Mouse (Mus musculus) kidney, embryonic 16.5 days (tissue): Measurements from ENCODE around the gene Smurf1. TPM values are rescaled to one million over a fixed set of nuclear protein-coding genes. Genes with fewer than 3 reads are reported as not detected.

ENCODE experiments used
- ATAC-seq: fragments of 200-750 bp; cut with Nextera tagmentation; 2 replicates; pipeline ENCODE4 v1.8.0; 2017; ENCODE audit warnings: moderate TSS enrichment; ENCODE audit not compliant: low FRiP score, low TSS enrichment
- H3K27ac ChIP-seq: fragments of 300-500 bp; sonication (generic); 2 replicates; pipeline ENCODE4 v1.5.1; 2014; ENCODE audit warnings: low read length
- H3K27me3 ChIP-seq: fragments of 300-500 bp; sonication (generic); 2 replicates; pipeline ENCODE4 v1.6.1; 2014; ENCODE audit warnings: low read length, control low read depth, mixed read lengths; ENCODE audit not compliant: insufficient read depth
- H3K36me3 ChIP-seq: fragments of 300-500 bp; sonication (generic); 2 replicates; pipeline ENCODE4 v1.6.1; 2014; ENCODE audit warnings: low read length, control low read depth, mixed read lengths; ENCODE audit not compliant: insufficient read depth
- H3K4me1 ChIP-seq: fragments of 300-500 bp; sonication (generic); 2 replicates; pipeline ENCODE4 v1.6.1; 2014; ENCODE audit warnings: low read length, control low read depth, mixed read lengths; ENCODE audit not compliant: insufficient read depth
- H3K4me2 ChIP-seq: fragments of 300-500 bp; sonication (generic); replicated peaks from 2 replicates; pipeline ENCODE4 v1.6.1; 2014; ENCODE audit warnings: low read depth, low read length
- H3K4me3 ChIP-seq: fragments of 300-500 bp; sonication (generic); 2 replicates; pipeline ENCODE4 v1.5.1; 2014; ENCODE audit warnings: mild to moderate bottlenecking, low read length
- H3K9ac ChIP-seq: fragments of 300-500 bp; sonication (generic); replicated peaks from 2 replicates; pipeline ENCODE4 v1.6.1; 2014; ENCODE audit warnings: low read length
- H3K9me3 ChIP-seq: fragments of 300-500 bp; sonication (generic); 2 replicates; pipeline ENCODE4 v1.6.1; 2016; ENCODE audit warnings: low read length, control low read depth
- WGBS: fragments of 180-500 bp; shearing (Covaris S2); extraction: QIAGEN DNeasy Blood & Tissue Kit; methylation state at CpG from one replicate; pipeline ENCODE4 v1.1.7; 2014; 5-methylcytosine and 5-hydroxymethylcytosine counted together
- polyA plus RNA-seq: library from polyadenylated mRNA; unstranded; fragments of >200 nt; fragmentation: Nextera tagmentation; extraction: Ambion mirVana; gene quantifications from 2 replicates; pipeline ENCODE4 v1.2.1, GENCODE M21; 2015

Gene Smurf1
- 9.5 and 14.0 TPM in 2 replicates for polyA plus RNA-seq

DNA sequence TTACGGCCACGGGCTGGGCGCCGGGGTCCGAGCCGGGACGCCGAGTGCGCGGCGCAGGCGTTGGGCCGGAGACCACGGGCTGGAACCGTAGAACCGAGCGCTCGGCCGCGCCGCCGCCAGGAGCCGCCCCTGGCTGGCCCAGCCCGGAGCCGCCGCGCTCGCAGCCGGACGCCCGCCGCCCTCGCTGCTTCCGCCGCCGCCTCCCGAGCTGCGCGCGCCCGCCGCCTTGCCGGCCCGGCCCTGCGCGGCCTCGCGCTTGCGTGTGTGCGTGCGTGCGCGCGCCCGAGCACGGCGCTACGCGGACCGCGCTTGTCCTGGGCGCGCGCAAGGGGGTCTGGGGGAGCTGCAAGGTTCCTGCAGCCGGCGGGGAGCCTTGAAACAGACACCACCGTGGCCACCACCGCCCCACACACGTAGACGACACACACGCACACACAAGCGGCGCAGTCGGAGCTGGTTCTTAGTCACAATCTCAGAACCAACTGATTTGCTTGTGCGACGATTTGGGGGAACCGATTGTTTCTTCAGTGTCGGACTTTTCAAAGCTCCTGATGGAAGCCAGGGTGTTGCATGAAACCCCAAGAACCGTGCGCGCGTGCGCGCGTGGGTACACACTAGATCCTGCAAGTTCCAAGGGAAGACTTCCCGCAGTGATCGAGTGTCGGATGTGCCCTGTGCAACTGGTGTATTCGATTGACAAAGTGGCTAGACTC lies at the start of gene Smurf1:
Gene Smurf1, minus strand, starts transcription at position 209 of the 713 bp plus-strand sequence.
- peaks cover 4% of the 10 kb centered on the region; the same call in 1 of the 2 replicates for H3K27me3 ChIP-seq
- H3K9me3 ChIP-seq = no peaks in the 10 kb centered on the region
- peak within 1 kb of the TSS; percentile 90 for H3K4me2 ChIP-seq
- peak within 1 kb of the TSS; percentile 88 for H3K4me3 ChIP-seq
- no peaks in the 10 kb centered on the region for H3K36me3 ChIP-seq
- ATAC-seq = peak; percentile 71
- WGBS = under 1% methylated on average over 67 of the region's 89 CpGs
- peak within 1 kb of the TSS; percentile 95 for H3K27ac ChIP-seq
- peak within 1 kb of the TSS; percentile 98 for H3K9ac ChIP-seq
- peaks cover 26% of the 10 kb centered on the region for H3K4me1 ChIP-seq

GRCm38 (mm10) chr5:145014278-145014677 lies 48.6 kb upstream of the Smurf1 start:
- Histone ChIP-seq H3K4me3 (no peak overlapping the region), H3K36me3 (no peaks in the 10 kb centered on the region), H3K27ac (no peak overlapping the region), H3K9me3 (no peaks in the 10 kb centered on the region), H3K4me2 (no peak overlapping the region), H3K27me3 (no peaks in the 10 kb centered on the region), H3K9ac (no peak overlapping the region), H3K4me1 (no peaks in the 10 kb centered on the region)
- ATAC-seq = no peak
- WGBS = 86% methylated on average over 1 of the region's 1 CpGs

DNA sequence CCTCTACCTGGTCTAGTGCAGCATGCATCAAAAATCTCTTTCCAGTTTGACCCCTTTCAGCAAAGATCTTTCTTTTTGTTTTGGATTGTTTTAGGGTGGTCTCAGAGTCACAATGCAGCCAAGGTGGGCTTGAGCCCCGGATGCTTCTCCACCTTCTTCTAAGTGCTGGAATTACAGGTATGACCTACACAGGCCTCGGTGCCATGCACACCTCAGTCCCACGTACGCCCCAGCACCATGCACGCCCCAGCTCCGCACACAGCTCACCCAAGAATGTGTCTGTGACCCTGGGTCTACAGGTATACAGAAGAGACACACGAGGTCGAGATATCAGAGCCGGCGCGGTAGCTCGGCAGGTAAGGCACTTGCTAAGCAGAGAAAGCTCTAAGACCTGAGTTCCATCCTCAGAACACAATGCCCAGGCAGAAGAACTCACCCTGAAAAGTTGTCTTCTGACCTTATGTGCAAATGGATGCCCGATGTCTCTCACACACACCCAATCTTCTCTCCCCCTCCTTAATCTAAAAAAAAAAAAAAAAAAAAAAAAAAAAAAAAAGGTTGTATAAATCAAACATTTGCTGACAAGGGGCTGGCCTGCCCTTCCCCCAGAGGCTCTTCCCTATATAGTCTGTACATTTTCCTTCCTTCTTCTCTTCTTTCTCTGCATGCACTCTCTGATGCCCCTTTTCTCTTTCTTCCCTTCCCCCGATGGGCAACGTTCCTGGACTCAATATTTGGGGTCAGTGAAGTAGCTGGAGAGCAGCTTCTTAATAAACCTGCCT lies 43.4 kb upstream of the Smurf1 start:
- H3K27me3 ChIP-seq = no peaks in the 10 kb centered on the region
- H3K9ac ChIP-seq = no peak overlapping the region
- WGBS = 90% methylated on average over 15 of the region's 15 CpGs
- H3K4me2 ChIP-seq = no peak overlapping the region
- no peak; the same call in 1 of the 2 replicates for ATAC-seq
- H3K4me3 ChIP-seq = no peak overlapping the region
- no peaks in the 10 kb centered on the region for H3K9me3 ChIP-seq
- no peaks in the 10 kb centered on the region for H3K36me3 ChIP-seq
- no peak overlapping the region for H3K27ac ChIP-seq
- no peaks in the 10 kb centered on the region for H3K4me1 ChIP-seq

GRCm38 (mm10) chr5:145005596-145005995 lies 39.9 kb upstream of the Smurf1 start:
- ATAC-seq = no peak
- Histone ChIP-seq H3K4me3 (no peak overlapping the region), H3K36me3 (no peaks in the 10 kb centered on the region), H3K27ac (no peak overlapping the region), H3K4me1 (no peaks in the 10 kb centered on the region), H3K9me3 (no peaks in the 10 kb centered on the region), H3K27me3 (no peaks in the 10 kb centered on the region), H3K9ac (no peak overlapping the region), H3K4me2 (no peak overlapping the region)
- WGBS = 77% methylated on average over 6 of the region's 6 CpGs

- H3K4me1 ChIP-seq = no peaks in the 10 kb centered on the region
- no peaks in the 10 kb centered on the region for H3K9me3 ChIP-seq
- no peak overlapping the region for H3K4me3 ChIP-seq
- ATAC-seq = no peak
- no peak overlapping the region for H3K27ac ChIP-seq
- H3K27me3 ChIP-seq = no peaks in the 10 kb centered on the region
- H3K9ac ChIP-seq = no peak overlapping the region
- WGBS = 72% methylated on average over 9 of the region's 9 CpGs
- H3K36me3 ChIP-seq = no peaks in the 10 kb centered on the region
- H3K4me2 ChIP-seq = no peak overlapping the region
Measured at GRCm38 (mm10) chr5:145004495-145004894, 38.8 kb upstream of the Smurf1 start.

- Histone ChIP-seq H3K4me3 (no peak overlapping the region), H3K27me3 (no peaks in the 10 kb centered on the region), H3K4me1 (no peaks in the 10 kb centered on the region), H3K4me2 (no peak overlapping the region), H3K27ac (no peak overlapping the region), H3K36me3 (no peaks in the 10 kb centered on the region), H3K9ac (no peak overlapping the region), H3K9me3 (no peaks in the 10 kb centered on the region)
- WGBS = 81% methylated on average over 3 of the region's 3 CpGs
- no peak for ATAC-seq
Measured at GRCm38 (mm10) chr5:145003362-145003761, 37.7 kb upstream of the Smurf1 start.

GRCm38 (mm10) chr5:144998491-144998890 lies 32.8 kb upstream of the Smurf1 start:
- 42% methylated on average over 2 of the region's 2 CpGs for WGBS
- Histone ChIP-seq H3K4me2 (no peak overlapping the region), H3K27ac (no peak overlapping the region), H3K36me3 (no peaks in the 10 kb centered on the region), H3K4me1 (no peaks in the 10 kb centered on the region), H3K9me3 (no peaks in the 10 kb centered on the region), H3K27me3 (no peaks in the 10 kb centered on the region), H3K4me3 (no peak overlapping the region), H3K9ac (no peak overlapping the region)
- ATAC-seq = no peak

DNA sequence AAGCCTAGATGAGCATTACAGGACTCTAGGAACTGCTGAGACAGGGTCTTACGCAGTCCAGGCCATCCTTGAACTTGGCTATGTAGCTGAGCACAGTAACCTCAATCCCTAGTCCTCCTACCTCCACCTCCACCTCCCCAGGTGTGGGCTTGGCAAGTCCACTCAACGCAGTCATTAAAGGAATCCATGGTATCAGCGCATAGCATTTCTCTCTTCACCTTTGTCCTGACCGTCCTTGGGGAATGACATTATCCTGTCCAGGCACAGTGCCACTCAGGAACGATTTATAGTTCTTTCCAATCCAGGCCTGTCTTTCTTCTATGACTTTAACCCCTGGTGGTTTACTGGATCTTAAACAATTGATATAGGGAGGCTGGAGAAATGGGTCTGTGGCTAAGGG lies 24.8 kb upstream of the Smurf1 start:
- no peak overlapping the region for H3K27ac ChIP-seq
- no peaks in the 10 kb centered on the region for H3K9me3 ChIP-seq
- WGBS = 62% methylated on average over 5 of the region's 5 CpGs
- no peak overlapping the region for H3K9ac ChIP-seq
- no peak for ATAC-seq
- no peaks in the 10 kb centered on the region for H3K4me1 ChIP-seq
- no peaks in the 10 kb centered on the region for H3K27me3 ChIP-seq
- no peak overlapping the region for H3K4me2 ChIP-seq
- H3K4me3 ChIP-seq = no peak overlapping the region
- H3K36me3 ChIP-seq = no peaks in the 10 kb centered on the region

- 68% methylated on average over 2 of the region's 2 CpGs for WGBS
- H3K27me3 ChIP-seq = no peaks in the 10 kb centered on the region
Measured at GRCm38 (mm10) chr5:144990051-144990450, 24.4 kb upstream of the Smurf1 start.

GRCm38 (mm10) chr5:144989061-144989405 lies 23.4 kb upstream of the Smurf1 start:
- Histone ChIP-seq H3K36me3 (no peaks in the 10 kb centered on the region), H3K4me1 (no peaks in the 10 kb centered on the region), H3K9me3 (peaks cover 3% of the 10 kb centered on the region; the same call in 1 of the 2 replicates), H3K4me2 (no peak overlapping the region), H3K27ac (no peak overlapping the region), H3K9ac (no peak overlapping the region), H3K27me3 (no peaks in the 10 kb centered on the region), H3K4me3 (no peak overlapping the region)
- WGBS = 75% methylated on average over 4 of the region's 4 CpGs
- no peak for ATAC-seq

More at GRCm38 (mm10) chr5:144990051-144990450, 24.4 kb upstream of the Smurf1 start:
- H3K9ac ChIP-seq = no peak overlapping the region
- no peaks in the 10 kb centered on the region for H3K36me3 ChIP-seq
- H3K9me3 ChIP-seq = no peaks in the 10 kb centered on the region
- H3K27ac ChIP-seq = no peak overlapping the region
- H3K4me2 ChIP-seq = no peak overlapping the region
- no peak for ATAC-seq
- H3K4me1 ChIP-seq = no peaks in the 10 kb centered on the region
- H3K4me3 ChIP-seq = no peak overlapping the region
